Mouse (Mus musculus) CD4-positive naive resting alpha-beta T cell, adult 57 days (primary cell): ENCODE data around the gene Rrad. TPM values are rescaled to one million over a fixed set of nuclear protein-coding genes. Genes with fewer than 3 reads are reported as not detected.

Experiments used
- total RNA-seq: library from RNA; stranded (reverse); gene quantifications from one replicate; pipeline ENCODE4 v1.2.4, GENCODE M21; 2023

Gene Rrad
- 36.6 TPM for total RNA-seq

GRCm38 (mm10) chr8:104630981-104631663 is at the start of gene Rrad:
Rrad (minus strand) TSS chr8:104631327.

GRCm38 (mm10) chr8:104641426-104642323 is 10.5 kb upstream of the Rrad start, which contains the start of gene Ciao2b:
Ciao2b (minus strand) TSS chr8:104641965.

GRCm38 (mm10) chr8:104624161-104624560 is 7.0 kb downstream of the Rrad start, which contains the start of gene Cdh16:
Cdh16 (minus strand) TSS chr8:104624396.

GRCm38 (mm10) chr8:104591133-104591834 is 39.8 kb downstream of the Rrad start, which contains the start of gene Pdp2:
Pdp2 (plus strand) TSS chr8:104591451.

Other genes with a start within 250 kb of the Rrad start
- gene Cmtm4, start 235.5 kb downstream of the Rrad start, total RNA-seq, result 2.8 TPM
- gene Dync1li2, start 188.3 kb downstream of the Rrad start, total RNA-seq, result 77.2 TPM
- gene Terb1, start 121.4 kb downstream of the Rrad start, total RNA-seq, result 0.21 TPM
- 44.5 TPM for gene Nae1, start 96.7 kb downstream of the Rrad start, total RNA-seq
- gene Car7, start 96.6 kb downstream of the Rrad start, total RNA-seq, result 1.5 TPM
- 10.8 TPM for gene Pdp2, start 39.9 kb downstream of the Rrad start, total RNA-seq
- gene Cdh16, start 6.9 kb downstream of the Rrad start, total RNA-seq, result not detected
- gene Ciao2b, start 10.6 kb upstream of the Rrad start, total RNA-seq, result 27.4 TPM
- gene Ces2a, start 102.7 kb upstream of the Rrad start, total RNA-seq, result not detected
- gene Ces2b, start 200.2 kb upstream of the Rrad start, total RNA-seq, result not detected
- 0.38 TPM for gene Ces2c, start 215.7 kb upstream of the Rrad start, total RNA-seq